Mouse (Mus musculus) cerebellum, adult 2 months (tissue): ENCODE results near the gene Tnfrsf11a. TPM values are rescaled to one million over a fixed set of nuclear protein-coding genes. Genes with fewer than 3 reads are reported as not detected.

ENCODE experiments used
- DNase-seq, 2 experiments: peaks; one replicate each; pipeline ENCODE4 v3.0.0; 2021
- H3K27ac ChIP-seq: fragments of 200-500 bp; 2 replicates; pipeline ENCODE4 v1.5.1; 2012; ENCODE audit warnings: low read length, control low read depth, inconsistent platforms; ENCODE audit not compliant: insufficient read depth
- H3K27me3 ChIP-seq: fragments of 200-500 bp; 2 replicates; pipeline ENCODE4 v1.6.1; 2012; ENCODE audit warnings: inconsistent platforms, mild to moderate bottlenecking, low read length, moderate library complexity; ENCODE audit not compliant: control insufficient read depth, insufficient read depth
- H3K4me1 ChIP-seq: fragments of 200-500 bp; 2 replicates; pipeline ENCODE4 v1.6.1; 2011; ENCODE audit warnings: low read length; ENCODE audit not compliant: control insufficient read depth, insufficient read depth
- H3K4me3 ChIP-seq: fragments of 200-500 bp; replicated peaks from 2 replicates; pipeline ENCODE3; 2011; ENCODE audit warnings: mild to moderate bottlenecking, low read depth, low read length, control low read depth; ENCODE audit not compliant: insufficient read depth
- CTCF ChIP-seq: fragments of 200-500 bp; IDR thresholded peaks from 2 replicates; pipeline ENCODE4 v1.5.1; 2011; ENCODE audit warnings: low read depth, mild to moderate bottlenecking, control low read depth, low read length, moderate library complexity, borderline replicate concordance; ENCODE audit not compliant: insufficient read depth
- POLR2A ChIP-seq: fragments of 200-500 bp; IDR thresholded peaks from 2 replicates; pipeline ENCODE4 v1.6.1; 2011; ENCODE audit warnings: low read length, control low read depth, borderline replicate concordance; ENCODE audit not compliant: insufficient read depth
- WGBS: fragments of 180-500 bp; shearing (Covaris S2); methylation state at CpG from one replicate; pipeline ENCODE4 v1.1.7; 2018; 5-methylcytosine and 5-hydroxymethylcytosine counted together
- polyA plus RNA-seq: library from polyadenylated mRNA; depleted of rRNA; stranded (reverse); fragments of >200 nt; gene quantifications from 2 replicates; pipeline ENCODE4 v1.2.3, GENCODE M21; 2012

Tnfrsf11a gene
- polyA plus RNA-seq, 1 experiment: 1.6 TPM

GRCm38 (mm10) chr1:105824356-105824755 is 43.8 kb downstream of the Tnfrsf11a start:
- 90% methylated on average over 4 of the region's 4 CpGs for WGBS

GRCm38 (mm10) chr1:105824980-105825379 is 44.5 kb downstream of the Tnfrsf11a start:
- TF ChIP-seq CTCF: no peak
- no peaks in the 10 kb centered on the region for H3K27me3 ChIP-seq
- no peak for DNase-seq
- 32% methylated on average over 4 of the region's 4 CpGs for WGBS
- H3K4me1 ChIP-seq: no peaks in the 10 kb centered on the region
- no peak overlapping the region for H3K4me3 ChIP-seq
- H3K27ac ChIP-seq: no peak overlapping the region

More at GRCm38 (mm10) chr1:105824356-105824755, 43.8 kb downstream of the Tnfrsf11a start:
- no peak for DNase-seq
- H3K4me3 ChIP-seq: no peak overlapping the region
- H3K4me1 ChIP-seq: no peaks in the 10 kb centered on the region
- TF ChIP-seq CTCF (no peak), POLR2A (no peak)
- H3K27ac ChIP-seq: no peak overlapping the region
- H3K27me3 ChIP-seq: no peaks in the 10 kb centered on the region

- Histone ChIP-seq H3K4me3 (no peak overlapping the region), H3K27me3 (no peaks in the 10 kb centered on the region), H3K27ac (no peak overlapping the region), H3K4me1 (no peaks in the 10 kb centered on the region)
- whole genome bisulfite sequencing: 62% methylated on average over 7 of the region's 7 CpGs
- no peak for DNase-seq
- TF ChIP-seq POLR2A (no peak), CTCF (no peak)
Measured at GRCm38 (mm10) chr1:105827374-105827773, 46.9 kb downstream of the Tnfrsf11a start.

- no peaks in the 10 kb centered on the region for H3K27me3 ChIP-seq
- H3K4me1 ChIP-seq: no peaks in the 10 kb centered on the region
- H3K27ac ChIP-seq: no peak overlapping the region
- H3K4me3 ChIP-seq: no peak overlapping the region
- DNase-seq: no peak
- TF ChIP-seq POLR2A (no peak), CTCF (no peak)
- 92% methylated on average over 8 of the region's 8 CpGs for WGBS
Measured at GRCm38 (mm10) chr1:105827786-105828345, 47.3 kb downstream of the Tnfrsf11a start.

DNA sequence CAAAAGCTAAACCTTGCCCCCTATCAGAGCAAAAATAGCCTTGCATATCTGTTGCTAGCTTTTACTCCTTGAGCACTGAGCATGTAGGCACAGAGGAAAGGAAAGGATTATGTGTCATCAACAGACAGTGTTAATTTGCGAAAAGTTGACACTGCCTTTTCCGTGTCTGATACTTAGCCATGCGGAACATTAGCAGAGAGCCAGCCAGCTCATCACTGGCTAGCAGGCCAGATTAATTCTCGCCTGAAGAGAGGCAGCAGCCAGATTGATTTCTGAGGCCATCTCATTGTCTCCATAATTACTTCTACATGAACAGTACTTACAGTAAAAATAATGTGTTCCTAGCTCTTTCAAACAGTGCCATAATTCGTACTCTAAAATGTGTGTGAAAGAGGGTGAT is 48.7 kb downstream of the Tnfrsf11a start:
- Histone ChIP-seq H3K27ac (no peak overlapping the region), H3K4me1 (no peaks in the 10 kb centered on the region), H3K27me3 (no peaks in the 10 kb centered on the region), H3K4me3 (no peak overlapping the region)
- DNase-seq: no peak
- no peak for TF ChIP-seq POLR2A
- 25% methylated on average over 5 of the region's 5 CpGs for whole genome bisulfite sequencing

GRCm38 (mm10) chr1:105832784-105833183 is 52.3 kb downstream of the Tnfrsf11a start:
- Histone ChIP-seq H3K27ac (no peak overlapping the region), H3K4me3 (no peak overlapping the region), H3K27me3 (no peaks in the 10 kb centered on the region), H3K4me1 (no peaks in the 10 kb centered on the region)
- DNase-seq: no peak
- WGBS: 94% methylated on average over 1 of the region's 1 CpGs
- TF ChIP-seq CTCF (no peak), POLR2A (no peak)

DNA sequence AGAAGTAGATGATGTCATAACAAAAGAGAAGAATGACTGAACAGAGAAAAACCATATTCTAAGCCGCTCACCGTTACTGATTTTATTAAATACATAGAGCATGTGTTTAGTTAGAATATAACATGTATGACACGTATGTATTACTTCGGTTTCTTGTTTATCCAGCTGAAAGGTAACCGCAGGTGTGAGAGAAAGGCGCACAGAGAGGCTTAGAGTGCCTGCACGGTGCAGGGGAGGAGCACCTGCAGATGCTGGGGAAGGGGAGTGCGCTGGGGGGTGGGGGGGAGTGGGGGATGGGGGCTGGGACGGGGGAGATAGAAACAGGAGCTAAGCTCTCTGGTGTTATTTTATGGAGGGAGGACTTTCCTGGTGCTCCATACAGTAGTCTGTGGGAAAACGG is 62.4 kb downstream of the Tnfrsf11a start:
- 40% methylated on average over 10 of the region's 10 CpGs for WGBS
- H3K4me1 ChIP-seq: 0 out of 2 replicates have a peak, but pooled peaks cover 4% of the 10 kb centered on the region
- no peaks in the 10 kb centered on the region for H3K27me3 ChIP-seq
- no peak for DNase-seq
- no peak overlapping the region for H3K27ac ChIP-seq
- no peak overlapping the region for H3K4me3 ChIP-seq
- TF ChIP-seq CTCF (no peak), POLR2A (no peak)

- no peak for TF ChIP-seq POLR2A
- TF ChIP-seq CTCF: no peak
- no peak overlapping the region for H3K27ac ChIP-seq
- H3K27me3 ChIP-seq: no peaks in the 10 kb centered on the region
- no peak overlapping the region for H3K4me3 ChIP-seq
- DNase-seq: no peak
- 0 out of 2 replicates have a peak, but pooled peaks cover 4% of the 10 kb centered on the region for H3K4me1 ChIP-seq
- WGBS: 17% methylated on average over 12 of the region's 12 CpGs
Measured at GRCm38 (mm10) chr1:105843386-105843785, 62.9 kb downstream of the Tnfrsf11a start.
